ENCODE assay signal across 8 mouse cellular contexts in genomic region chr2:18689064-18689921, GRCm38 (mm10). TPM values are rescaled to one million over a fixed set of nuclear protein-coding genes. Genes with fewer than 3 reads are reported as not detected.
DNase-seq lines count a peak whose midpoint lies in the region; ATAC-seq and TF ChIP-seq lines count a peak whose summit lies in the region.

No protein-coding gene starts in this region.

- H3K9me3 ChIP-seq in embryonic facial prominence, embryonic 11.5 days (replicated peaks; ENCODE audit: control insufficient read depth, low read length): no peaks in the 10 kb centered on the region

- WGBS in embryonic facial prominence, embryonic 11.5 days: under 1% methylated on average over 51 of the region's 51 CpGs
- WGBS in small intestine, adult 2 months: 1% methylated on average over 51 of the region's 51 CpGs

- no peak overlapping the region for H3K9ac ChIP-seq in embryonic facial prominence, embryonic 11.5 days (replicated peaks; ENCODE audit: low read length)

- DNase-seq in cerebellum, adult 11 months: peak; percentile 42
- no peak for DNase-seq in cerebellum, adult 11-12 months
- DNase-seq in embryonic facial prominence, embryonic 11.5 days (ENCODE audit: low spot score): no peak
- DNase-seq in heart, postnatal 4 days: peak; percentile 46
- peak in 1 of 2 experiments; percentile 26 for DNase-seq in layer of hippocampus, adult 2 months (ENCODE audit: low spot score in 2 of 2)
- peak; percentile 44 for DNase-seq in lung, postnatal 25 days (ENCODE audit: low spot score)

- H3K27me3 ChIP-seq in embryonic facial prominence, embryonic 11.5 days (ENCODE audit: control insufficient read depth, insufficient read depth, low read length): peaks cover 43% of the 10 kb centered on the region
- peaks cover 42% of the 10 kb centered on the region for H3K27me3 ChIP-seq in small intestine, adult 2 months (ENCODE audit: control insufficient read depth, insufficient read depth, low read length)

- TF ChIP-seq CTCF in layer of hippocampus, adult 2 months (conservative IDR thresholded peaks at IDR 0.05): no peak
- TF ChIP-seq CTCF in small intestine, adult 2 months (IDR thresholded peaks at IDR 0.05; ENCODE audit: extremely low read depth, insufficient read length, insufficient replicate concordance, low read depth, low read length): no peak

- TF ChIP-seq POLR2A in small intestine, adult 2 months (IDR thresholded peaks at IDR 0.05; ENCODE audit: low read depth, low read length): no peak

- peaks cover 2% of the 10 kb centered on the region; the same call in 1 of the 2 replicates for H3K4me1 ChIP-seq in embryonic facial prominence, embryonic 11.5 days (ENCODE audit: control insufficient read depth, insufficient read depth, low read length)
- H3K4me1 ChIP-seq in small intestine, adult 2 months (ENCODE audit: control insufficient read depth, insufficient read depth, insufficient read length, low read length): peaks cover 20% of the 10 kb centered on the region

- ATAC-seq in activated CD4-positive, CD25-positive, alpha-beta regulatory T cell, adult 4 months: peak; percentile 41
- peak; percentile 53 for ATAC-seq in embryonic facial prominence, embryonic 11.5 days (replicated peaks; ENCODE audit: insufficient number of reproducible peaks, low FRiP score, low TSS enrichment, low read depth)

- H3K27ac ChIP-seq in embryonic facial prominence, embryonic 11.5 days (replicated peaks; ENCODE audit: low read depth, low read length): no peak overlapping the region
- H3K27ac ChIP-seq in layer of hippocampus, adult 2 months: peak overlapping the region; percentile 91
- H3K27ac ChIP-seq in small intestine, adult 2 months (ENCODE audit: insufficient read depth, low read depth, low read length): no peak overlapping the region

- H3K36me3 ChIP-seq in embryonic facial prominence, embryonic 11.5 days (replicated peaks; ENCODE audit: control insufficient read depth, insufficient read depth, low read depth, low read length): no peaks in the 10 kb centered on the region; the same call in 1 of the 2 replicates
- H3K36me3 ChIP-seq in small intestine, adult 2 months (ENCODE audit: control insufficient read depth, insufficient read depth, low read length): no peaks in the 10 kb centered on the region

- H3K4me3 ChIP-seq in embryonic facial prominence, embryonic 11.5 days (ENCODE audit: low read depth, low read length): peak overlapping the region; percentile 28
- peak overlapping the region; percentile 57 for H3K4me3 ChIP-seq in layer of hippocampus, adult 2 months
- peak overlapping the region; percentile 62 for H3K4me3 ChIP-seq in small intestine, adult 2 months (ENCODE audit: low read depth, low read length)

- H3K4me2 ChIP-seq in embryonic facial prominence, embryonic 11.5 days (ENCODE audit: low read depth, low read length): peak overlapping the region; percentile 50

RNA-seq across cellular contexts. Expression of gene Spag6, which starts 4.5 kb away (rescaled TPM):
- not detected for polyA plus RNA-seq in activated CD4-positive, CD25-positive, alpha-beta regulatory T cell, adult 4 months (2017; shearing (Covaris generic))
- polyA plus RNA-seq in embryonic facial prominence, embryonic 11.5 days (2014; fragmentation: Nextera tagmentation; extraction: Ambion mirVana): 0.11 and 0.38 TPM in 2 replicates
- total RNA-seq in heart, postnatal 4 days (2021): under 1 TPM; 0.56 to 0.57 TPM
- total RNA-seq in layer of hippocampus, adult 2 months (2021): 1 to 10 TPM; 3.8 to 7.2 TPM
- 0.27 and 0.41 TPM in 2 replicates for polyA plus RNA-seq in small intestine, adult 2 months (2012; rRNA removed)

RNA-seq across cellular contexts. Expression of gene Bmi1, which starts 12.5 kb away (rescaled TPM):
- 10 to 100 TPM; 10.9 to 11.1 TPM for polyA plus RNA-seq in activated CD4-positive, CD25-positive, alpha-beta regulatory T cell, adult 4 months (2017; shearing (Covaris generic))
- 43.8 and 49.9 TPM in 2 replicates for polyA plus RNA-seq in embryonic facial prominence, embryonic 11.5 days (2014; fragmentation: Nextera tagmentation; extraction: Ambion mirVana)
- 10 to 100 TPM; 63.8 to 69.2 TPM for total RNA-seq in heart, postnatal 4 days (2021)
- 10 to 100 TPM; 54.5 to 55.7 TPM for total RNA-seq in layer of hippocampus, adult 2 months (2021)
- 2.1 and 3.1 TPM in 2 replicates for polyA plus RNA-seq in small intestine, adult 2 months (2012; rRNA removed)

RNA-seq across cellular contexts. Expression of gene Commd3, which starts 17.1 kb away (rescaled TPM):
- polyA plus RNA-seq in activated CD4-positive, CD25-positive, alpha-beta regulatory T cell, adult 4 months (2017; shearing (Covaris generic)): 100 to 1,000 TPM; 210 to 227 TPM
- 182 and 184 TPM in 2 replicates for polyA plus RNA-seq in embryonic facial prominence, embryonic 11.5 days (2014; fragmentation: Nextera tagmentation; extraction: Ambion mirVana)
- total RNA-seq in heart, postnatal 4 days (2021): 100 to 1,000 TPM; 126 to 140 TPM
- 100 to 1,000 TPM; 106 TPM for total RNA-seq in layer of hippocampus, adult 2 months (2021)
- 12.8 and 19.7 TPM in 2 replicates for polyA plus RNA-seq in small intestine, adult 2 months (2012; rRNA removed)

Comparison
In these comparisons a context has a peak if more than half of its experiments do, and no peak if none do; other contexts are left out.
1. DNase-seq: peak in cerebellum, adult 11 months (single experiment), heart, postnatal 4 days (single experiment) and lung, postnatal 25 days (single experiment); none in cerebellum, adult 11-12 months (single experiment) and embryonic facial prominence, embryonic 11.5 days (single experiment).
2. Peak in every context shown above with its lines, with median percentiles within 50 percentile points of each other: H3K4me3 ChIP-seq.